Mouse (Mus musculus): ENCODE data around the gene Rbm43. TPM values are rescaled to one million over a fixed set of nuclear protein-coding genes. Genes with fewer than 3 reads are reported as not detected.

Gene Rbm43
- 3.1 and 3.8 TPM in 2 replicates for polyA plus RNA-seq (2012; rRNA removed; ENCODE audit: low replicate concordance)

GRCm38 (mm10) chr2:51934574-51935334 is at the start of gene Rbm43:
TSS of gene Rbm43 (minus strand) at chr2:51935163.

GRCm38 (mm10) chr2:51973410-51973968 is 38.5 kb upstream of the Rbm43 start, which contains the start of gene Nmi:
TSS of gene Nmi (minus strand) at chr2:51973494.

Other genes with a start within 250 kb of the Rbm43 start
- gene Nmi, start 38.3 kb upstream of the Rbm43 start, polyA plus RNA-seq (2012; rRNA removed; ENCODE audit: low replicate concordance): 1.6 and 2.8 TPM in 2 replicates
- gene Tnfaip6, start 102.8 kb upstream of the Rbm43 start, polyA plus RNA-seq (2012; rRNA removed; ENCODE audit: low replicate concordance): 0.07 and 0.11 TPM in 2 replicates
- 0.09 and 0.13 TPM in 2 replicates for gene Rif1, start 137.7 kb upstream of the Rbm43 start, polyA plus RNA-seq (2012; rRNA removed; ENCODE audit: low replicate concordance)